Mouse (Mus musculus) kidney, adult 2 months (tissue): ENCODE measurements around the gene Pkhd1.

Source experiments
- CTCF ChIP-seq: fragments of 200-500 bp; conservative IDR thresholded peaks from 2 replicates; pipeline ENCODE4 v1.5.1; 2011; ENCODE audit warnings: low read depth, mild to moderate bottlenecking, control low read depth, low read length, moderate library complexity, mixed read lengths; ENCODE audit not compliant: insufficient read depth, insufficient read length
- POLR2A ChIP-seq: fragments of 200-500 bp; IDR thresholded peaks from one replicate; pipeline ENCODE4 v1.6.1; 2011; ENCODE audit warnings: low read depth, low read length, control low read depth

DNA sequence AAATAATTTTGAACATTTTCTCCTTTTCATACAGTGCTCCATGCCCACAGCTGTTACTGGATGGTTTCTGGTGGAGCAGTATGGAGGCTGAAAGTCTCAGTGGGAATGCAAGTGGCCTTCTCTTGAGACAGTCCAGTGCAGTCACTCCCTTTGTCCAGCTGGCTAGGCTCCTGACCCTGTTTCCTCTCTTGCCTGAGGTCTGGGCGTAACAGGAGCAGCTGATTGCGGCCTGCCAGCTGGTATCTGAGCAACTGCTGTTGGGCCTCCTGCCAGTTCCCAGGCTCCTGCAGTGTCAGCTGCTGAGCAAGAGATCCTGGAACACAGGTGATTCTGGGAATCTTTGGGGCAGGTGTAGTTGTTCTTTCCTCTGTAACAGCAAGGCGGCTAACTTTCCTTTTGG lies 559.6 kb downstream of the Pkhd1 start:
- TF ChIP-seq CTCF (no peak), POLR2A (no peak)
